Mouse (Mus musculus) adrenal gland, postnatal 10 days (tissue): Measurements from ENCODE around the gene Pip5k1a. TPM values are rescaled to one million over a fixed set of nuclear protein-coding genes. Genes with fewer than 3 reads are reported as not detected.
"Not testable (repeated sequence)": the region's sequence is repeated elsewhere in the genome, so short reads cannot be mapped to it uniquely, and the experiment has no call there.

Experiments
- DNase-seq: peaks from one replicate; pipeline ENCODE4 v3.0.0; 2021; ENCODE audit warnings: mixed read lengths
- total RNA-seq, 2 experiments: library from RNA; stranded (reverse); gene quantifications; 2 replicates each; pipeline ENCODE4 v1.2.3; 2021

Gene Pip5k1a
- total RNA-seq, 2 experiments from 2014 or later, result 35.0 to 40.3 TPM

DNA sequence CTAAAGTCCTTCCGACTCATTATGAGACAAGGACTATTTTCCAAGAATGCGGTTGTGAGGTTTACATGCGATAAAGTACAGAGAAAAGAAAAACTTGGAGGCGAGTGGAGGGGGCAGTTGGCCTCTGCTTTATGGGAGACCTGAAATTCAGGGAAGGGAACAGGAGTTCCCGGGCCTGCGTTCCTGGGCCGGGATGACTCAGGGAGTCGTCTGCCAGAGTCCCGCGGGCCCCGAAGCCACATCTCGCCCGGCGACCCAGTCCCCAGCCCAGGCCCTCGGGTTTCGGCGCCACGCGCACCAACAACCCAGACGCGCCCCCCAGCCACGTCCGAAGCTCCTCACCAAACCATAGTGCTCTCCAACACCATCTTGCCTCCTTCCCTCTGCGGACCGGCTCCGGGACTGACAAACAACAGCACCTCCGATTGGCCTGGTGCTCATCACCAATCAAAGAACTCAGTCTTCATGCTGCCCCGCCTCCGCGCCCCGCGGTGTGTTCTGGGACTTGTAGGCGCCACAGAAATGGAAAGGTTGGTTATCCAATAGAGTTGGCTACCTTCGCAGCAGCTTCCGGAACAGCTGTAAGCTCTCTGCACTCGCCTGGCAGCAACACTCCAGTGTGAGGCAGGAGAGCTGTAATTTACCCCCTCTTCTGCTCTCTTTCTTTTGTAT, 64.4 kb downstream of the Pip5k1a start, which contains the start of gene Psmd4:
Gene Psmd4, minus strand, starts transcription at position 449 of the 672 bp plus-strand sequence.
- DNase-seq, result peak; percentile 98

DNA sequence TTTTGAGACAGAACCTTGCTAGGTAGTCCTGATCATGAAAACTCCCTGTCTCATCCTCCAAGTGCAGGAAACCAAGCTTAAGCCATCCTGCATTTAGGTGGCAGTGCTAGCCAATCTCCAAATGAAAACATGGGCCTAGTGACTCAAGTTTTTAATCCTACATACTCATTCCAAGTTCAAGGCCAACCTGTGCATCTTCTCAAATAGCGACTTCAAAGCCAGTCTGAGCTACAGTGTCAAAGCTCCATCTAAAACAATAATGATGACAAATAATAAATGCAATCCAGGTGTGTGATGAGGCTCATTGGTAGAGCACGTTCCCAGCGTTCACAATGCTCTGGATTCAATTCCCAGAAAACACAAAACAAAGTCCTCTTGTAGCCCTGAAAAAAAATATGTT, 65.1 kb downstream of the Pip5k1a start:
- no peak for DNase-seq

DNA sequence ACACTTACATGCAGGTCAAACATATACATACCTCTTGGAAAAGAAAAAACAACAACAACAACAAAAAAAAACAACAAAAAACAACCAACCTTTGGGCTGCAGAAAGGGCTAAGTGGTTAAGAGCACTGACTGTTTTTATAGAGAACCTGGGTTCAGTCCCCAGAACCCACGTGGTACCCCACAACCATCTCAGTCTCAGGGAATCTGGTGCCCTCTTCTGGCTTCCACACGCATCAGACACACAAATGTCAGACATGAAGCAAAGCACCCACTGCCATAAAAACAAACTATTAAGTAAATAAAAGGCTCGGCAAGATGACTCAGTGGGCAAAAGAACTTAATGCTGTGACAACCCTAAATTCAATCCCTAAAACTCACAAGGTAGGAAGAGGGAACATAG, 76.8 kb downstream of the Pip5k1a start:
- no peak for DNase-seq

DNA sequence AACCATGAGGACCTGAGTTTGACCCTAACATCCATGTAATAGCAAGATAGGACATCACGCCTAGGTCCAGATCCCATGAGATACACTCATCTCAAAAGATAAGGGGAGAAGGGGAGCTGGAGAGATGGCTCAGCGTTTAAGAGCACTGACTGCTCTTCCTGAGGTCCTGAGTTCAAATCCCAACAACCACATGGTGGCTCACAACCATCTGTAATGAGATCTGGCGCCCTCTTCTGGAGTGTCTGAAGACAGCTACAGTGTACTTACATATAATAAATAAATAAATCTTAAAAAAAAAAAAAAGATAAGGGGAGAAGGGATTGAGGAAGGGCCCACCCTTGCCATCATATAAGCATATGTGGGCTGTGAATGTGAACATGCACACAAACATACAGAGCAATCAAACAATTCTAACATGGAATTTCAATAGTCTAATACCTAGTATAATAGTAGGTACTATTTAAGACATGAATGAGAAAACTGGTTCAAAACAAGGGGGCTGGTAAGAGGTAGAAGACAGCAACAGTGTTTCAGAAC, 77.4 kb downstream of the Pip5k1a start:
- not testable (repeated sequence) for DNase-seq

DNA sequence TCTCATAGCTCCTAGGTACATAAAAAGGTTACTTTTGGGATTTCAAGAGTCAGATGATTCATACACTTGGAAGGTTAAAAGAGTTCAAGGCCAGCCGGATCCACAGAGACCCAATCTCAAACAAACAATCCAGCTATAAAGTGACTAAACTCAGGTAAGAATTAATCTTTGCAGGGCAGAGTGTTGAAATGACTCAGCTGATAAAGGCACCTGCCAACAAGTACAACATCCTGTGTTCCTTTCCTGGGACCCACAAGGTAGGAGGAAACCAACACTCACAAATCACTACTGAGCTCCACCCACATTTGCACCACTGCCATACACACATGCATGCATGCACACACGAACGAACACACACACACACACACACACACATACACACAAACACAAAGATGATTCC, 78.1 kb downstream of the Pip5k1a start:
- no peak for DNase-seq

DNA sequence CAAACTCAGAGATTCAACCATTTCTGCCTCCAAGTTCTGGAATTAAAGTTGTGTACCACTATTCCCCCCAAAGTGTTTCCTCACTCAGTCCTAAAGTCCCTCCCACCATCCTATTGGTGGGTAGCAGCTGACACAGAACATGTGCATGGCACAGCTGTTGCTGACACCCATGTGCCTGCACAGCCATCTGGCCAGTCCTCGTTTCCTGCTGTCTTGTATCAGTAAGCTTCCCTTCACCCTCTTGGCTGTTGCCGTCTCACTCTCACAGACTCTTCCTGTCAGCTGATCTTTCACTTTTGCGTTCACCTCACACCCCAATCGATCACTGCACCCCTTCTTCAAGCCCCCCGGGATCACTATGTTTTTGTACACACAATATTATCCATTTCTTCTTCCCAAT, 79.0 kb downstream of the Pip5k1a start:
- DNase-seq, result no peak

DNA sequence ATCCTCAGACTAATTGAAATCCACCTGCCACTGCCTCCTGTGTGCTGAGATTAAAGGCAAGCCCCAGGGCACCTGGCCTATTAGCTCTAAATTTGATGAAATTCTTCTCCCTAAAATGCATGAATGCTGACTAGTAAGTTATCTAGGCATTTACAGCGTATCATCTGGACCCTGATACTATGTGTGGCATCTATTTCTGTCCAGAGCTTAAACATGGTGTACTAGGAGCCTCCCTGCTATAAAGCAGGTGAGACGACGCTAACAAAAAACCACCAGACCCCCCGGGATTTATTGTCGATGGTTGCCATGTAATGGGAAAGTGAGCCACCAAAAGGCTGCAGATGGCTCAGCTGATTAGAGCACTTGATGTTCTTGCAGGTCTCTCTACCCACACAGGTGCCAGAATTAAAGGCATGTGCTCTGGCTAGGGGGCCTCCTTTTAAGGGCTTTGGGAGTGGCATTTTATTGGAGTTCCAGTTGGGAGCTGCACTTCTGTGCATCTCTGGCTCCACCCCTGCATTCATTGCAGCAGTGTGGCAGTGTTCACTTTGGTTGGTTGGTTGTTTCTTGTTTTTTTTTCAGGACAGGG, 79.6 kb downstream of the Pip5k1a start:
- DNase-seq, result no peak

DNA sequence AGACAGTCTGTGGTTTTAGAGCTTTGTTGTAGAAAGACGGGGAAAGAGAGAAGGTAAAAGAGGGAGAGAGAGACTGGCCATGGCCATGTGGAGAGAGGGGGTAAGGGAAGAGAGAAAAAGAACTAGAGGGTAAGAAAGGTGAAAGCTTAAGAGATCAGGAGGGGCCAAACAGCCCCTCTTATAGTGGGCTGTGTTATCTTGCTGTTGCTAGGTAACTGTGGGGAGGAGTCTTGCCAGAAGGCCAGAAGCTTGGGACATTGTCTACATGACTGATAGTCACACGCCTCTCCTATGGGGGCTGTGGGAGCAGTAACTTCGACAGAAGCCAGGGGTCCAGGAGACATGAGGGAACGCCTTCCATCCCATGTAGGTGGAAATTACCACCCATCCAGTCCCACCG, 81.5 kb downstream of the Pip5k1a start:
- no peak for DNase-seq

DNA sequence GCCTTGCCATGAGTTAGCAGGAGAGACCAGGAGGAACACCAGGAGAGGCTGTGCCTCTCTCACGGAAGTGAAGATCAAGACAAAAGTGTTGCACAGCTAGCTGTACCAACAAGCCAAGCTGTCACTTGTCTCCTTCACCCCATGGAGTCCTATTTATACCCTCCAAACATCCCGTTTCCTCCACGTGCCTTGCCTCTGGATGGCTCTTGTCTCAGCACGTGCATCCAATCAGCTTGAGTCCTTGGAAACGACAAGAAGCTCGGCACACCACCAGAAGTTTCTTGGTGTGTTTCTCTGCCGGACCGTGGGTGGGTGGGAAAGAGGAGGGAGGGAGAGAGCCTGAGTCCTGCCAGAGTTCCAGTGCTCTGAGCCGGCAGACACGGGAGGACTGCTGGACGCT, 82.2 kb downstream of the Pip5k1a start:
- no peak for DNase-seq

DNA sequence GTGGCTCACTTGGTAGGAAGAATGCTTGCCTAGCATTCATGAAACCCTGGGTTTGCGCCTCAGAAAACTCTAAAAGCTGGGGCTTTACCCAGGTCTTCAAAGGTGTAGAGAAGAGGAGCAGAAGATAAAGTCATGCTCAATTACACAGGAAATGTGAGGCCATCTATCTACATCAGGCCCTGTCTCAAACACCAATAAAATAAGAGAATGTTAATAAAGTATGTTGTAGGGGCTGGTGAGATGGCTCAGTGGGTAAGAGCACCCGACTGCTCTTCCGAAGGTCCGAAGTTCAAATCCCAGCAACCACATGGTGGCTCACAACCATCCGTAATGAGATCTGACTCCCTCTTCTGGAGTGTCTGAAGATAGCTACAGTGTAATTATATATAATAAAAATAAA, 85.8 kb downstream of the Pip5k1a start:
- DNase-seq, result not testable (repeated sequence)

DNA sequence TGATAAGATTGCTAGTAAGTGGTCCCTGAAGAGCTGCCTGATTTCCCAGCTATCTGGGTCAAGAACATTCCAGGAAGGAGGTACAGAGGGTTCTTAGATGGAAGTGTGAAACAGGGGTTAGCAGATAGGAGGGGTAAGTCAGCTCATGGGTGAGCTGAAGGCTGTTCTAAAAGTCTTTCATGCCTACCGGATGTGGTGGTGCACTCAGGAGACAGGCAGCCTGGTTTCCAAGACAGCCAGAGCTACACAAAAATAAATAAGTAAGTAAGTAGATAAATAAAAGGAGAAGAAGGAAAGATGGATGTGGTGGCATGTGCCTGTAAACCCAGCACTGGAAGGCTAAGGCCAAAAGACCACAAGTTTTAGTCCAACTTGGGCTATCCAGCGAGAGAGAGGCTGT, 88.0 kb downstream of the Pip5k1a start:
- no peak for DNase-seq

DNA sequence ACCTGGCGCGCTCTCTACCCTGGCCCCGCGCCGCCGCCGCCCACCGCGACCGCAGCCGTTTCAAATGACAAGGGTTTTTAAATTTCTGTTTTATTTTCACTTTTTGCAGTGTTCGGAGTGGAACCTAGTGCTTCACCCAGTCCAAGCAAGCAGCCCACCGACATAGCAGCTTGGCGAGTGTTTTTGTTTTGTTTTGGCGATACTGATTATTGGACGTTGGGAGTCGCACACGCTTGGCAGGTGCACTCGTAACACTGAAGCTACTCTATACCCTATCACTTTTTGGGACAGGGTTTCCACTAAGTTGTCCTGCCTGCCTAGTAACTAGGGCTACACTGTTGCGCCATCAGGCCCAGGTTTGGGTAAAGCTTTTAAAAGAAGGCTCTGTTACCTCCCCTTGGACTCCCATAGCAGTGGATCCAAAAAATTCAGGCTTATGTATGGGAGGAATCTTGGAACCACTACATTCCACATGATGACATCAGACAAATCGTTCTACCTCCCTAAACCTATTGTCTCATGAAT, 90.1 kb downstream of the Pip5k1a start:
- DNase-seq, result no peak

DNA sequence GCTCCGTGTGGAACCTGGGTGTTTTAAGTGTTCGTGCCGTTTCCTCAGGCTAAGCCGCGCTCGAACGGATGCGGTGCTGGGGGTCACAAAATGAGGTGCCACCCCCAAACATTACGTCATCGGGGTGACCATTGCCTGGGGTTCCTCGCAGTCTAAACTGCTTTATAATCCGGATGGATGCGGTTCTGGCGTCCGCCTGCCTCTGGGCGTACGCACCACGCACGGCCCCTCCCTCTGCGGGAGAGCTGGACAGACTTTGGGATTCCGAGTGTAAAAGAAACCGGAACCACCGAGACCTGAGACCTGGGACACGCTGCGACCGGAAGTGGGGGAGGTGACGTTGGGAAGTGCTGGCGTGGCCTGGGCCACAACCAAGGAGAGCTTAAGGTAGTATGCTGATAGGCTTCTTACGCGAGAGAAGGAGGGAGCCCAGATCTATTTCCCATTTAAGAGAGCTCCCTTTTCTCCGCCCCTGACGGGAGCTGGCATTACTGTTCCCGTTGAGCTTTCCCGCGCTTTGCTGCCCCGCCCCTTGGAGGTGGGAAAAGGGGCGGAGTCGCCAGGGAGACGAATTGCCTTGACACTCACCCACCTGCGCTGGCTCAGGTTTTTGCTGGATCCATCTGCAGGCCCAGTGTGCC, 90.7 kb downstream of the Pip5k1a start:
- peak; percentile 96 for DNase-seq

DNA sequence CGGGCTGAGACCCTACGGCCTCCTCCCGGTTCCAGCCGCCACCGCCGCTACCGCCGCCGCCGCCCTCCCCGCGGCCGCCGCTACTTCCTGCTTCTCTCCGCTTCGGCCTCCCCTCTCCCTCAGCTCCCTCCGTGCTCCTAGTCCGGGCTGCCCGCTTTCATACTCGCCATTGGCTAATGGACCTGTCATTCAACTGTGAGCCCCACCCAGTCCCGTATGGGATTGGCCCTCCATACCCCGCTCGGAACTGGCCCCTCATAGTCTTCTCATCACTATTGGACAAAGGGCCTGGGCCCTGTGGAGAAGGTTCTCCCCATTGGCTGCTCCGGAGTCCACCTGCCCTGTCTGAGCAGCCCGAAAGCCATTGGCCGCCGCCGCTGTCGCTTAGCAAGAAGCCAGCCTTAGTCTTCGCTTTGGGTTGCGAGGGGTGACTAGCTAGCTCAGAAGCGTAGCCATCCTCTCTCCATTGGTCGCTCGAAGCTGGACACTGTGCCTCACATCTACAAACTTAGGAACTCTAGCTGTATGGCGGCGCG, 91.3 kb downstream of the Pip5k1a start, which contains the start of gene Zfp687:
Gene Zfp687, minus strand, starts transcription at position 112 of the 536 bp plus-strand sequence.
- DNase-seq, result peak; percentile 99

DNA sequence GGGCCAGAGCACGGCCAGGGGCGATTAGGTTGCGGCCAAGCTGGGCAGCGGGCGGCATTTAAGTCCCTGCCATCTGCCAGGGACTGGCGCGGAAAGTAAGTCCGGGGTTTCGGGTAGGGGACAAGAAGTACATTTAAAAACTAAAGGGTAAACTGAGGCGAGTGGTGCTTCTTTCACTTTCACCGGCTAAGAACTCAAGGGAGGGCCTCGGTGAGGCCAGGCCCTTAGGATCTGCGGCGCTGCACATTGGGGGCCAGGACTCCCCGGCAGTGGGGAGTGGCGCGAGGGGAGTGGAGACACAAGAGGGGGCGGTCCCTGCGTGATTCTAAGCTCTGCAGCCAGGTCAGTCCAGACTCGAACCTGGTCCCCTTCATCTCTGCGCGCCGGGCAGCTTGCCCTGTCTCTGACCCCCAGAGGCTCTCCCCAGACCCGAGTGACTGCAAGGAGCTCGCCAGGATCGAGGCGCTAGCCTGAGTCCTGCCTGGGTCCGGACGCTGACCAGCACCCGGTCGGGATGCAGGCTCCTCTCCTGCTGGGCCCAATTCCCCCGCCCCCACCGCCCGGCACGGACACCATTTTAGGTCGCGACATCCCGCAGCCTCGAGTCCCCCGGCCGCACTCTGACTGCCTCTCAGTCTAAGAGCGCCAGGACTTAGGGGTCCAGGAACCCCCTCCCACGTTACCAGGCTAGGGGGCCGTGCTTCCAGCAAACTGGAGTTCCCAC, 92.1 kb downstream of the Pip5k1a start:
- DNase-seq, result peak; percentile 72

DNA sequence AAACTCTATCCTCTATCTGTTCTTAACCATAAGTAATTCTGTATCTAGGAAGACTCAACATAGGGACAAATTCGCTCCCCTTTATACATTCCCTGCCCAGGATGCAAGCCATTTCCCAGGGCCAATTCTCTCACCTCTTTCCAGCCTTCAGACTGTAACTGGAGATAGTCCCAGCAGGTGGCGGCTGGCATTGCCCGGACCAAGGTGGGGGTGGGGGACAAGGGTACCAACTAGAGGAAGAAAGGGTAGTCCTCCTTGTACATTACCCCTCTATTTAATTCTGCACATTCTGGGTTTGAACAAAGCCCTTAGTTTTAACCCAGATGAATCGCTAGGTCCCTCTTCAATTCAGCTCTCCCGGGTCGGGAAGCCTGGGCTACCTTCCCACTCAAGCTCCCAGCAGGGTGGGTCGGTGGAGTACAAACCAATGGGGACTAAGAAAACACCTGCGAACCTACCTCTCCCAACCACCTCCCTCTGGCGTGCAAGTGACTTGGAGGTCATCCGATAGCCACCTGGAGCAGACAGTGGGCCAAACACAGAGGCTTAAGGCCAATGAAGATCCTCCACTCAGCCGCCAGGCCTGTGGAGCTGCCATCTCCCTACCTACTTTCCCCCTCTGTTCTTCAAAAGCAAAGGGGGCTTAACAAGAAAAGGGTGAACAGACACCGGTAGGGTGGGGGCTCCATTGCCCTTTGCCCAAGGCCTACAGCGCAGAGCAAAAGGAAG, 92.9 kb downstream of the Pip5k1a start:
- DNase-seq, result no peak

DNA sequence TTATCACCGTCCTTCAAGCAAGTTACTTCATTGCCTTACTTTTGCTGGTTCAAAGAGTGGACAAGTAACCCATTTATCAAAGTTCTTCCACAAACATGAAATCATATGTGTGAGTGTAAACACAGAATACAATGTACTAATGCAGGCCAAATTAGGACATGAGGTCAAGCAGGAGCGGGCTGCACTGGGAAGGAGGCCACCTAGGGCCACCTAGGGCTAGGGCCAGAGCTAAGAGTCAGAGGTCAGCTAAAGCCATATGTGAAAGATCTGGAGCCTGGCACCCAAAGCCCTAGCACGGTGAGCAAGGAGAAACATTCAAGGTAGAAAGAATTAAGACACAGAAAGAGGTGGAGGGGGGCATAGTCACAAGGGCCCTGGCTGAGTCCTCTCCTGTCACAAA, 93.7 kb downstream of the Pip5k1a start:
- DNase-seq, result no peak

DNA sequence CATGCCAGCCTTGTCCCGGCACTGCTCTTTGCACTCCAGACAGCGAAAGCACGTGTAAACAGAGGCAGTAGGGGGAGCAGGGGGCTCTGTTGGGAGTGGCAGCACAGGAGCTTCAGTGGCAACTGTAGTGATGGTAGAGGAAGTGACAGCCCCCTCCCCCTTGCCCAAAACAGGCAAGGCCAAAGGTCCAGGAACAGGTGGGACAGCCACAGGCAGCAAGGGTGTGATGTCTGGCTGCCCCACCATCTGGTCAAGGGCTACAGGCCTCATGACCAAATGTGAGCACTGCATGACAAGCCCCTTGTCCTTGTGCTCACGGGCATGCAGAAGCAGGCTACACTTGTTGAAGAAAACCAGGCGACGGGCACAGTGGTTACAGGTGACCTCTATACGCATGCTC, 96.3 kb downstream of the Pip5k1a start:
- no peak for DNase-seq
